Mouse (Mus musculus) embryonic fibroblast, embryonic 13.5 days (primary cell): ENCODE results near the gene Actr3b. TPM values are rescaled to one million over a fixed set of nuclear protein-coding genes. Genes with fewer than 3 reads are reported as not detected.
A peak's percentile ranks its signal among the peaks of the same experiment; 100 is the strongest.
"Not testable (repeated sequence)": the region's sequence is repeated elsewhere in the genome, so short reads cannot be mapped to it uniquely, and the experiment has no call there.

Experiments
- H3K27ac ChIP-seq: 2 replicates; pipeline ENCODE4 v1.5.1; 2012; ENCODE audit warnings: low read length, control low read depth, inconsistent platforms; ENCODE audit not compliant: insufficient read depth
- H3K4me1 ChIP-seq: 2 replicates; pipeline ENCODE4 v1.6.1; 2011; ENCODE audit warnings: low read length; ENCODE audit not compliant: control insufficient read depth, insufficient read depth
- H3K4me3 ChIP-seq: 2 replicates; pipeline ENCODE4 v1.5.1; 2011; ENCODE audit warnings: mild to moderate bottlenecking, control low read depth, low read length; ENCODE audit not compliant: insufficient read depth
- CTCF ChIP-seq: IDR thresholded peaks from 2 replicates; pipeline ENCODE4 v1.5.1; 2011; ENCODE audit warnings: mild to moderate bottlenecking, control low read depth, low read length, moderate library complexity, borderline replicate concordance; ENCODE audit not compliant: insufficient read depth
- POLR2A ChIP-seq: IDR thresholded peaks from 2 replicates; pipeline ENCODE4 v1.6.1; 2011; ENCODE audit warnings: low read depth, mild to moderate bottlenecking, control low read depth, low read length, moderate library complexity
- polyA plus RNA-seq: library from polyadenylated mRNA; stranded (reverse); fragments of >200 nt; gene quantifications from 2 replicates; pipeline ENCODE4 v1.2.4, GENCODE M21; 2011; ENCODE audit warnings: low read depth; ENCODE audit not compliant: missing spikeins, insufficient read length

Gene Actr3b
- polyA plus RNA-seq = 1.9 and 2.1 TPM in 2 replicates

GRCm38 (mm10) chr5:25759460-25760409 is at the start of gene Actr3b:
Actr3b (plus strand) TSS chr5:25759997.
- H3K4me3 ChIP-seq = peak within 1 kb of the TSS; percentile 51
- H3K27ac ChIP-seq = no peak within 1 kb of the TSS
- no peaks in the 10 kb centered on the region for H3K4me1 ChIP-seq
- TF ChIP-seq CTCF (no peak), POLR2A (peak; percentile 66)

DNA sequence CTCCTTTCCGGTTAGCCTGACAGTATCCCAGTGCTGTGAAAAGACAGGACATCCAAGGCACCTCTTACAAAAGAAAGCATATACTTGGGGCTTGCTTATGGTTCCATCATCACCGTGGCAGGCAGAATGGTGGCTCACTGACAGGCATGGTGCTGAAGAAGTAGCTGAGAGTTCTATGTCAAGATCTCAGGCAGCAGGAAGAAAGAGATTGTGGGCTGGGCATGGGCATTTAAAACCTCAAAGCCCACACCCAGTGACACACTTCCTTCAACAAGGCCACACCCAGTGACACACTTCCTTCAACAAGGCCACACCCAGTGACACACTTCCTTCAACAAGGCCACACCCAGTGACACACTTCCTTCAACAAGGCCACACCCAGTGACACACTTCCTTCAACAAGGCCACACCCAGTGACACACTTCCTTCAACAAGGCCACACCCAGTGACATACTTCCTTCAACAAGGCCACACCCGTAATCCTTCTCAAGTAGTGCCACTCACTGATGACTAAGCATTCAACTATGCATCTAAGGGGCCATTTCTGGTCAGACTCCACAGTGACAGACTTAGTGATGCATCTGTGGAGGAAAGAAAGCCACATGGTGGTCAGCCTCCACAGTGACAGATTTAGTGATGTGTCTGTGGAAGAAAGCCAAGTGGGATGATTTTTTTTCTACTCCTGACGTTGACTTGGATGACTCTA is 46.6 kb upstream of the Actr3b start:
- H3K4me1 ChIP-seq = not testable (repeated sequence)

DNA sequence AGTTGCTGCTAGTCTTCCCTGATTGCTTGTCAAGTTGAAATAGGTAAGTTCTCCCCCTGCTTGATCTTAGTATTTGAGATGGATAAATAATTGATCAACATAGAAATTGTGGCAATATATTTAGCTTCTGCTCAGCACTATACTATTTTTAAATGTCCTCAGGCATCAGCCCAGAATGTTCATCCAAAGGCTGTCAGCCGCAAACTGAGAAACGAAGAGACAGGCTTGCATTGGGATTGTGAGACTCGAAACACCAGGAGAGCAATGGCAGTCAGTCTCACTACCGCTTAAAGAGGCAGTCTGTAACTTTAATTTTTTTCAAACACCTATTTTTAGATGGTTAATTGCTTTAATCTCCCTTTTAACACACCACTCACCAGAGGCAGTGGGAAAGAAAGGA is 40.4 kb upstream of the Actr3b start:
- H3K27ac ChIP-seq = no peak overlapping the region
- H3K4me1 ChIP-seq = no peaks in the 10 kb centered on the region
- H3K4me3 ChIP-seq = no peak overlapping the region
- TF ChIP-seq CTCF (no peak), POLR2A (no peak)

More for the DNA sequence above, 46.6 kb upstream of the Actr3b start:
- not testable (repeated sequence) for H3K27ac ChIP-seq, H3K4me3 ChIP-seq

GRCm38 (mm10) chr5:25723016-25723415 is 36.8 kb upstream of the Actr3b start:
- TF ChIP-seq CTCF (no peak), POLR2A (no peak)
- Histone ChIP-seq H3K4me3 (no peak overlapping the region), H3K27ac (no peak overlapping the region), H3K4me1 (no peaks in the 10 kb centered on the region)

GRCm38 (mm10) chr5:25724134-25724675 is 35.6 kb upstream of the Actr3b start:
- no peak overlapping the region for H3K27ac ChIP-seq
- H3K4me3 ChIP-seq = no peak overlapping the region
- TF ChIP-seq CTCF (no peak), POLR2A (no peak)
- no peaks in the 10 kb centered on the region for H3K4me1 ChIP-seq

- TF ChIP-seq CTCF (peak; percentile 62; the same call in 1 of the 2 replicates), POLR2A (no peak)
- no peak overlapping the region for H3K4me3 ChIP-seq
- H3K27ac ChIP-seq = no peak overlapping the region
- no peaks in the 10 kb centered on the region for H3K4me1 ChIP-seq
Measured at GRCm38 (mm10) chr5:25734318-25734717, 25.5 kb upstream of the Actr3b start.

DNA sequence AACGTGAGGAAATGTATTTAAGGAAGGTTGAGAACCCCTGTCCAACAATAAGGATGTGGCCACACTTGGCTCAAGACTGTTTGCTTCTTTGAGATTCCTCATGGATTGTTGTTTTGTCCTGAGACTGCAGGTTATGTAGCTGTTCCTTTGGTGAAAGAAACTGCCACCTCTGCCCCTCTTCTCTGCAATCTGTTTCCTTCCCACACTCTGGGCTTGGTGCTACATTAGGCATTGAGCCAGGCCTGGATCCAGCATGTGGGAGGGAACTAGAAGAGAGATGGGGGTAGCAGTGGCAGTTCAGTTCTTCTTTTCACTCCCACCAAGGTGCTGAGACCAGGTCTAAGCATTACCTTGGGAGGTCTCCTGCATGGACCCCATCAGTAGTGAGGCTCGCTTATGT is 23.9 kb upstream of the Actr3b start:
- H3K4me1 ChIP-seq = no peaks in the 10 kb centered on the region
- TF ChIP-seq CTCF (no peak), POLR2A (no peak)
- no peak overlapping the region for H3K4me3 ChIP-seq
- H3K27ac ChIP-seq = no peak overlapping the region

GRCm38 (mm10) chr5:25738448-25738847 is 21.3 kb upstream of the Actr3b start:
- Histone ChIP-seq H3K4me3 (no peak overlapping the region), H3K4me1 (no peaks in the 10 kb centered on the region), H3K27ac (no peak overlapping the region)
- TF ChIP-seq CTCF (no peak), POLR2A (no peak)

- H3K27ac ChIP-seq, H3K4me1 ChIP-seq, H3K4me3 ChIP-seq: not testable (repeated sequence)
Measured at GRCm38 (mm10) chr5:25738902-25739301, 20.9 kb upstream of the Actr3b start.

GRCm38 (mm10) chr5:25747904-25748303 is 11.9 kb upstream of the Actr3b start:
- Histone ChIP-seq H3K4me1 (peaks cover 5% of the 10 kb centered on the region; the same call in 1 of the 2 replicates), H3K4me3 (no peak overlapping the region), H3K27ac (peak overlapping the region; percentile 56)
- TF ChIP-seq CTCF = no peak
- no peak for TF ChIP-seq POLR2A
